Mouse (Mus musculus) lung, postnatal 0 days (tissue): Measurements from ENCODE around the gene Kcne4. TPM values are rescaled to one million over a fixed set of nuclear protein-coding genes. Genes with fewer than 3 reads are reported as not detected.

Source experiments
- ATAC-seq: fragments of 200-750 bp; cut with Nextera tagmentation; 2 replicates; pipeline ENCODE4 v1.8.0; 2017; ENCODE audit warnings: moderate library complexity
- DNase-seq: peaks from one replicate; pipeline ENCODE4 v3.0.0-alpha.2; 2016; ENCODE audit warnings: low spot score
- H3K27ac ChIP-seq: fragments of 300-500 bp; sonication (generic); 2 replicates; pipeline ENCODE4 v1.5.1; 2014; ENCODE audit warnings: antibody characterized with exemption, mild to moderate bottlenecking, low read length, mixed read lengths
- H3K27me3 ChIP-seq: fragments of 300-500 bp; sonication (generic); replicated peaks from 2 replicates; pipeline ENCODE4 v1.6.1; 2014; ENCODE audit warnings: low read length, mixed read lengths; ENCODE audit not compliant: insufficient read depth
- H3K36me3 ChIP-seq: fragments of 300-500 bp; sonication (generic); 2 replicates; pipeline ENCODE4 v1.6.1; 2014; ENCODE audit warnings: low read length, mixed read lengths; ENCODE audit not compliant: insufficient read depth
- H3K4me1 ChIP-seq: fragments of 300-500 bp; sonication (generic); 2 replicates; pipeline ENCODE4 v1.6.1; 2014; ENCODE audit warnings: antibody characterized with exemption, low read depth, low read length, mixed read lengths; ENCODE audit not compliant: insufficient read depth
- H3K4me2 ChIP-seq: fragments of 300-500 bp; sonication (generic); replicated peaks from 2 replicates; pipeline ENCODE4 v1.6.1; 2014; ENCODE audit warnings: low read depth, mild to moderate bottlenecking, low read length, moderate library complexity, mixed read lengths
- H3K4me3 ChIP-seq: fragments of 300-500 bp; sonication (generic); 2 replicates; pipeline ENCODE4 v1.5.1; 2014; ENCODE audit warnings: low read depth, low read length
- H3K9ac ChIP-seq: fragments of 300-500 bp; sonication (generic); replicated peaks from 2 replicates; pipeline ENCODE4 v1.6.1; 2014; ENCODE audit warnings: low read depth, mild to moderate bottlenecking
- H3K9me3 ChIP-seq: fragments of 300-500 bp; sonication (generic); 2 replicates; pipeline ENCODE4 v1.6.1; 2016; ENCODE audit warnings: low read length, mixed read lengths
- CTCF ChIP-seq: IDR thresholded peaks from 2 replicates; pipeline ENCODE4 v1.5.1; 2016; ENCODE audit warnings: antibody characterized with exemption, mild to moderate bottlenecking
- EP300 ChIP-seq: IDR thresholded peaks from 2 replicates; pipeline ENCODE4 v1.6.1; 2016; ENCODE audit warnings: antibody characterized with exemption, mild to moderate bottlenecking, control low read depth
- WGBS: fragments of 180-500 bp; shearing (Covaris S2); extraction: QIAGEN DNeasy Blood & Tissue Kit; methylation state at CpG from one replicate; pipeline ENCODE4 v1.1.7; 2014; 5-methylcytosine and 5-hydroxymethylcytosine counted together
- polyA plus RNA-seq: library from polyadenylated mRNA; unstranded; fragments of >200 nt; fragmentation: Nextera tagmentation; extraction: Ambion mirVana; gene quantifications from 2 replicates; pipeline ENCODE4 v1.2.1, GENCODE M21; 2015

Kcne4 gene
- polyA plus RNA-seq, 1 experiment from 2014 or later = 10.1 TPM

DNA sequence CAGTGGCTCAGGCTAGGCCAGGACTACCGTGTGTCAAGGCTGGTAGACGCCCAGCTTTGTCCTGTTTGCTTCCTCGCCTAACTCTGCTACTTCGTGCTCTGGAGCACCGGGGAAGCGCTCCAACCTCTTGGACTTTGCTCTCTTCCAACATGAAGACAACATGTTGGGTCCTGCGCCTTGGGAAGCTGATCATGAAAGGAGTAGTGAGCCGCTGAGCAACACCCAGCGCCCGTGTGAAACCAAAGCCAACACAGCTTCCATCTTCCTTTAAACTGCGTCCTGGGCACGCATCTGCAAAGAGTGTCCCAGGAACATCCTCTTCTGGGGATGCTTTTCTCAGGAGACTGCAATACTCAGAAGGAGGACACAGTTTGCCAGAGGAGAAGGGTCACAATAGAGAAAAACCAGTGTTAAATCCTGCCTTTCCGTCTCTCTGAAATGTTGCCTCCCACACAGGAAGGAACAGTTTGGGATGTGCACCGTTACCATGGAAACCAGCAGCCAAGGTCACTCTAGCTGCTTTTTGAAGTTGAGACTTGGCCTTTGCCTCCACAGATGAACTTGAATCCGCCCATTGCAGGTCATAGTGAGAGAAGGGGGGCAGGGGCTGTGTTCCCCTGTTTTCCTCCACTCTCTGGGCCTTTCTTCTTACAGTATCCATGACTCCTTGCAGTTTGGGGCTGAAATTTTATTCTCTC is 5.3 kb downstream of the Kcne4 start:
- H3K27ac ChIP-seq = no peak overlapping the region
- WGBS = 82% methylated on average over 15 of the region's 15 CpGs
- TF ChIP-seq CTCF = no peak
- TF ChIP-seq EP300 = no peak
- no peaks in the 10 kb centered on the region for H3K36me3 ChIP-seq
- DNase-seq (no peak), ATAC-seq (no peak)
- H3K4me2 ChIP-seq = no peak overlapping the region
- no peak overlapping the region for H3K9ac ChIP-seq
- no peaks in the 10 kb centered on the region for H3K27me3 ChIP-seq
- H3K9me3 ChIP-seq = no peaks in the 10 kb centered on the region
- H3K4me3 ChIP-seq = no peak overlapping the region
- H3K4me1 ChIP-seq = no peaks in the 10 kb centered on the region; the same call in 1 of the 2 replicates

DNA sequence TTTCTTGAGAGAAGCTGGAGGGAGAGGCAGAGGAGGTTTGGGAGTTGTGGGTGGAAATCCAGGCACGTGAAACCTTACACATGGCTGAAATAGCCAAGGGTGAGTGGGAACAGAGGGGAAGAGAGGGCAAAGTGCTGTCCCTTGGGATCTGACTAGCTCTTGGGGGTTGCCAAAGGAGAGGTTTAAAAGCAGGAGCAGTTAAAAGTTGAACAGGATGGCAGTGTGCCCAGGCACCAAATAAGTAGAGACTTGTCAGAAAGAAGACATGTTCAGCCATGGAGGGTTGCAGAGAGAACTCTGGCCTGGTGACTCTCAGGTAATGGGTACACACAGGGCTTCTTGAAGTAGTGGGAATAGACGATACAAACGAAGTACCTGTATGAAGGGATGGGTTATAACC is 8.7 kb downstream of the Kcne4 start:
- Histone ChIP-seq H3K27ac (no peak overlapping the region), H3K9ac (no peak overlapping the region), H3K36me3 (no peaks in the 10 kb centered on the region), H3K9me3 (no peaks in the 10 kb centered on the region), H3K4me2 (no peak overlapping the region), H3K27me3 (no peaks in the 10 kb centered on the region), H3K4me3 (no peak overlapping the region), H3K4me1 (no peaks in the 10 kb centered on the region)
- TF ChIP-seq EP300 (no peak), CTCF (no peak)
- no peak for ATAC-seq
- WGBS = 70% methylated on average over 3 of the region's 3 CpGs
- DNase-seq = no peak

- Histone ChIP-seq H3K9ac (no peak overlapping the region), H3K36me3 (no peaks in the 10 kb centered on the region), H3K9me3 (no peaks in the 10 kb centered on the region), H3K4me2 (no peak overlapping the region), H3K4me3 (no peak overlapping the region), H3K27ac (no peak overlapping the region), H3K4me1 (no peaks in the 10 kb centered on the region), H3K27me3 (no peaks in the 10 kb centered on the region)
- DNase-seq (no peak), ATAC-seq (no peak)
- TF ChIP-seq CTCF = no peak
- no peak for TF ChIP-seq EP300
- WGBS = 73% methylated on average over 3 of the region's 3 CpGs
These were observed 21.9 kb downstream of the Kcne4 start for GRCm38 (mm10) chr1:78838468-78838867.

DNA sequence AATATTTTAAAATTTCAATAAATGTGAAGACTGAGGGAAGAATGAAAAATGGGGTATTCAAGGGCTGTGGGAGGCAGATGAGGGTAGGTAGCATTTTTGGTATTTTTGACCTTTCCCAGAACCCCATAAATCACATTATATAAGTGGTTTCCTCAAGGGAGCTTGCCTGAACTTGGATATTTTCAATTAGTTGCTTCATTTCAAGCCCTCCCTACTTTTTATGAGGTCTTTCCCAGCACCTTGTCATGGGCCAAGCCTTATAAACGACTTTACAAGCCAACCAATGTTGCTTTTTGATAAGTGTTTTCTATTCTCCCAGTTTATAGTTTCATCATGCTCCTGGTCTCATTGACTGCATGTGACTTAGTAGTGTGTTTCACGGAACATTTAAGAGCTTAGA is 24.2 kb downstream of the Kcne4 start:
- DNase-seq (no peak), ATAC-seq (no peak)
- H3K4me1 ChIP-seq = no peaks in the 10 kb centered on the region
- no peaks in the 10 kb centered on the region for H3K36me3 ChIP-seq
- no peaks in the 10 kb centered on the region for H3K27me3 ChIP-seq
- no peak overlapping the region for H3K4me2 ChIP-seq
- TF ChIP-seq EP300 = no peak
- TF ChIP-seq CTCF = no peak
- H3K27ac ChIP-seq = no peak overlapping the region
- WGBS = 51% methylated on average over 2 of the region's 2 CpGs
- no peak overlapping the region for H3K4me3 ChIP-seq
- no peaks in the 10 kb centered on the region for H3K9me3 ChIP-seq
- no peak overlapping the region for H3K9ac ChIP-seq

DNA sequence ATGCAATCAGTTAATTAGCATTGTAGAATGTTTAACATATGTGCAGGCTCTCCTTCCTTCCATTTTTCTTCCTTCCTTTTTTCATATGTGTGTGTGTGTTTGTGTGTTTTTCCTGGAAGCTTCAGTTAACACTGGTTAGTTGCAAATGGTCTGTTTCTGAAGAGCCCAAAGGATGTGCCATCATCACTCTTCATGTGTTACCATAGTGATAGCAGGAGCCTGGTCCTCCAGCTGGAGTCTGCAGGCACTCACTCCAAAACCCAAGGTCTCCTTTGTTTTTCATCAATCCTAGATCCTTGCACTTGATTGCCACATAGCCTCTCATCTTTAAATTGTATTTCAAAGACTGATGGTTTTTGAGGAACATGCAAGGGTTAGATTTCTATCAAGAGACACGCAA is 29.1 kb downstream of the Kcne4 start:
- Histone ChIP-seq H3K9ac (no peak overlapping the region), H3K27ac (no peak overlapping the region), H3K27me3 (no peaks in the 10 kb centered on the region), H3K9me3 (no peaks in the 10 kb centered on the region), H3K4me2 (no peak overlapping the region), H3K4me3 (no peak overlapping the region), H3K36me3 (no peaks in the 10 kb centered on the region), H3K4me1 (no peaks in the 10 kb centered on the region)
- no peak for TF ChIP-seq EP300
- no peak for TF ChIP-seq CTCF
- DNase-seq (no peak), ATAC-seq (no peak)
- WGBS = 70% methylated on average over 1 of the region's 1 CpGs

DNA sequence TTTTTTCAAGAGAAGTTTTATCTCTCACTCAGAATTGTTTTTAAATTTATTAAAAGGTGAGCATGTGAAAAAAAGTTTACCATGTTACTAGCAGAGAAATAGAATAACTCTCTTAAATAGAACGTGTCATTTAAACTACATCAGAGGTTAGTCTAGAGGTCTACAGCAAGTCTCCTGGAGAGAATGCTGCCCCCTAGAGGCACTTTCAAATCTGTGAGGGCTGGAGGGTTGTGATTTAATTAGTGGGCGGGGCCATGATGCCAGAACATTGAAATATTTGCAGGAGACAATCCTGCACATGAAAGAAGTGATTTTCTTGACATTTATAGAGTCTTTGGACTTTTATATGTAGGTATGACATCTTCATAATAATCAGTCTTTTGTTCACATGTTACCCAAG is 29.9 kb downstream of the Kcne4 start:
- Histone ChIP-seq H3K27me3 (no peaks in the 10 kb centered on the region), H3K9ac (no peak overlapping the region), H3K36me3 (no peaks in the 10 kb centered on the region), H3K4me1 (no peaks in the 10 kb centered on the region), H3K9me3 (no peaks in the 10 kb centered on the region), H3K4me2 (no peak overlapping the region), H3K27ac (no peak overlapping the region), H3K4me3 (no peak overlapping the region)
- ATAC-seq (no peak), DNase-seq (peak; percentile 54)
- TF ChIP-seq CTCF = peak; percentile 57
- TF ChIP-seq EP300 = no peak
- WGBS = 40% methylated on average over 2 of the region's 2 CpGs
